In genomic region chr7:106236327-106237191, GRCm38 (mm10) we compare ENCODE assay signal across 11 mouse cellular contexts. TPM values are rescaled to one million over a fixed set of nuclear protein-coding genes. Genes with fewer than 3 reads are reported as not detected.
DNase-seq lines count a peak whose midpoint lies in the region; ATAC-seq lines count a peak whose summit lies in the region.
"Had no signal": no experiment of that assay in that cellular context is flagged by ENCODE, and none has a peak within 500 bp of the region (broad histone marks: within the 10 kb centered on the region; RNA-seq: fewer than 3 reads in every experiment).

No protein-coding gene starts in this region.

- ATAC-seq in kidney, embryonic 15.5 days (replicated peaks; ENCODE audit: low FRiP score) = peak; percentile 58; the same call in 1 of the 2 replicates
- peak; percentile 35; the same call in 1 of the 2 replicates for ATAC-seq in liver, embryonic 16.5 days (ENCODE audit: low read depth)
- ATAC-seq in midbrain, embryonic 15.5 days (replicated peaks) = no peak

- H3K4me1 ChIP-seq in kidney, embryonic 15.5 days = no peaks in the 10 kb centered on the region
- H3K4me1 ChIP-seq in liver, embryonic 16.5 days (ENCODE audit: control insufficient read depth, low read depth, low read length) = no peaks in the 10 kb centered on the region
- H3K4me1 ChIP-seq in midbrain, embryonic 15.5 days = no peaks in the 10 kb centered on the region

- no peak overlapping the region for H3K4me3 ChIP-seq in kidney, embryonic 15.5 days (replicated peaks)
- H3K4me3 ChIP-seq in liver, embryonic 16.5 days (ENCODE audit: low read depth, low read length) = no peak overlapping the region
- no peak overlapping the region for H3K4me3 ChIP-seq in midbrain, embryonic 15.5 days

- no peaks in the 10 kb centered on the region for H3K36me3 ChIP-seq in kidney, embryonic 15.5 days
- H3K36me3 ChIP-seq in liver, embryonic 16.5 days (ENCODE audit: control insufficient read depth, insufficient read depth) = no peaks in the 10 kb centered on the region
- H3K36me3 ChIP-seq in midbrain, embryonic 15.5 days (replicated peaks) = no peaks in the 10 kb centered on the region

- no peak for DNase-seq in kidney, adult 18-20 months
- DNase-seq in B cell, adult 2 months = peak; percentile 29 to 32
- peak; percentile 41 for DNase-seq in T-cell, adult 2 months (ENCODE audit: low spot score)
- no peak for DNase-seq in urinary bladder, postnatal 4 days (ENCODE audit: low spot score in 2 of 2)
- DNase-seq in adrenal gland, postnatal 10 days = no peak
- DNase-seq: midbrain, embryonic 14.5 days; right cerebral cortex, adult 18-20 months; thymus, postnatal 4 days had no signal

- H3K27me3 ChIP-seq in kidney, embryonic 15.5 days = no peaks in the 10 kb centered on the region
- H3K27me3 ChIP-seq in liver, embryonic 16.5 days (ENCODE audit: control insufficient read depth, insufficient read depth, low read depth, low read length) = no peaks in the 10 kb centered on the region
- no peaks in the 10 kb centered on the region for H3K27me3 ChIP-seq in midbrain, embryonic 15.5 days (replicated peaks)

- 0 out of 2 replicates have a peak overlapping the region, but pooled peaks have one; percentile 19 for H3K27ac ChIP-seq in kidney, embryonic 15.5 days
- no peak overlapping the region for H3K27ac ChIP-seq in liver, embryonic 16.5 days (ENCODE audit: low read length)
- H3K27ac ChIP-seq in midbrain, embryonic 15.5 days = no peak overlapping the region

- no peak overlapping the region for H3K9ac ChIP-seq in kidney, embryonic 15.5 days
- no peak overlapping the region for H3K9ac ChIP-seq in liver, embryonic 16.5 days (ENCODE audit: low read depth, low read length)
- H3K9ac ChIP-seq in midbrain, embryonic 15.5 days = no peak overlapping the region

- no peaks in the 10 kb centered on the region for H3K9me3 ChIP-seq in kidney, embryonic 15.5 days (replicated peaks)
- H3K9me3 ChIP-seq in liver, embryonic 16.5 days (replicated peaks; ENCODE audit: control insufficient read depth, low read length) = no peaks in the 10 kb centered on the region; the same call in 1 of the 2 replicates
- 0 out of 2 replicates have a peak, but pooled peaks cover 5% of the 10 kb centered on the region for H3K9me3 ChIP-seq in midbrain, embryonic 15.5 days

- H3K4me2 ChIP-seq in kidney, embryonic 15.5 days = no peak overlapping the region
- H3K4me2 ChIP-seq in liver, embryonic 16.5 days (ENCODE audit: low read depth, low read length) = no peak overlapping the region
- no peak overlapping the region for H3K4me2 ChIP-seq in midbrain, embryonic 15.5 days

- WGBS in kidney, embryonic 15.5 days = 70% methylated on average over 2 of the region's 2 CpGs
- 40% methylated on average over 2 of the region's 2 CpGs for WGBS in liver, embryonic 16.5 days (ENCODE audit: insufficient replicate concordance)
- 72% methylated on average over 2 of the region's 2 CpGs for WGBS in midbrain, embryonic 15.5 days

RNA-seq across cellular contexts. Expression of gene Gvin1, which starts 21.4 kb away (rescaled TPM):
- polyA plus RNA-seq in kidney, embryonic 15.5 days (2015; fragmentation: Nextera tagmentation; extraction: Ambion mirVana) = 0.37 and 0.69 TPM in 2 replicates
- polyA plus RNA-seq in liver, embryonic 16.5 days (2015; fragmentation: Nextera tagmentation; extraction: Ambion mirVana) = 0.33 and 0.70 TPM in 2 replicates
- polyA plus RNA-seq in midbrain, embryonic 15.5 days (2015; fragmentation: Nextera tagmentation; extraction: Ambion mirVana) = 0.11 TPM in 1 of 2 replicates, not detected in the other
- 1 to 10 TPM; 2.5 to 3.4 TPM for total RNA-seq in adrenal gland, postnatal 10 days (2021)

Comparison
In these comparisons a context has a peak if more than half of its experiments do, and no peak if none do; other contexts are left out.
1. DNase-seq: peak in B cell, adult 2 months (2 of 2) and T-cell, adult 2 months (single experiment); none in kidney, adult 18-20 months (single experiment), urinary bladder, postnatal 4 days (0 of 2) and adrenal gland, postnatal 10 days (single experiment).